Mouse (Mus musculus) MEL (cell line): ENCODE results near the gene Vrk3. TPM values are rescaled to one million over a fixed set of nuclear protein-coding genes. Genes with fewer than 3 reads are reported as not detected.
"Not testable (repeated sequence)": the region's sequence is repeated elsewhere in the genome, so short reads cannot be mapped to it uniquely, and the experiment has no call there.

Source experiments
- DNase-seq: peaks from one replicate; pipeline ENCODE4 v3.0.0; 2011; ENCODE audit warnings: low read depth, low spot score
- H3K27ac ChIP-seq: 2 replicates; pipeline ENCODE4 v1.5.1; 2012; ENCODE audit warnings: low read depth, mild to moderate bottlenecking, control low read depth, low read length, moderate library complexity; ENCODE audit not compliant: control insufficient read depth
- H3K27me3 ChIP-seq, 2 experiments: fragments of 150-350 bp in 1 of 2; sonication (generic) in 1 of 2; 2 replicates each; pipeline ENCODE4 v1.6.1; 2012; ENCODE audit warnings: low read length in 2 of 2, mild to moderate bottlenecking in 2 of 2, improper control_type of control experiment in 1 of 2, moderate library complexity in 1 of 2; ENCODE audit not compliant: insufficient read depth in 2 of 2, control insufficient read depth in 1 of 2
- H3K36me3 ChIP-seq, 2 experiments: 2 replicates each; pipeline ENCODE4 v1.6.1; 2012 to 2014; ENCODE audit warnings: low read length in 2 of 2, improper control_type of control experiment in 1 of 2, inconsistent platforms in 1 of 2, mild to moderate bottlenecking in 1 of 2; ENCODE audit not compliant: insufficient read depth in 2 of 2, control insufficient read depth in 1 of 2
- H3K4me1 ChIP-seq, 2 experiments: fragments of 150-350 bp in 1 of 2; sonication (generic) in 1 of 2; 2 replicates each; pipeline ENCODE4 v1.6.1; 2012; ENCODE audit warnings: low read length in 2 of 2, improper control_type of control experiment in 1 of 2, mild to moderate bottlenecking in 1 of 2; ENCODE audit not compliant: insufficient read depth in 2 of 2, control insufficient read depth in 1 of 2
- H3K4me3 ChIP-seq, 2 experiments: fragments of 150-350 bp in 1 of 2; sonication (generic) in 1 of 2; 2 replicates each; pipeline ENCODE4 v1.5.1; 2012; ENCODE audit warnings: low read depth in 2 of 2, low read length in 2 of 2, mild to moderate bottlenecking in 2 of 2, moderate library complexity in 2 of 2, control low read depth in 1 of 2, improper control_type of control experiment in 1 of 2; ENCODE audit not compliant: control insufficient read depth in 1 of 2, insufficient read depth in 1 of 2
- H3K79me2 ChIP-seq: 2 replicates; pipeline ENCODE4 v1.6.1; 2012; ENCODE audit warnings: mild to moderate bottlenecking, low read length, moderate library complexity; ENCODE audit not compliant: control insufficient read depth, poor library complexity, insufficient read depth
- H3K9ac ChIP-seq: 2 replicates; pipeline ENCODE4 v1.6.1; 2012; ENCODE audit warnings: low read depth, mild to moderate bottlenecking, control low read depth, low read length, moderate library complexity; ENCODE audit not compliant: control insufficient read depth, poor library complexity, severe bottlenecking
- H3K9me3 ChIP-seq: fragments of 150-350 bp; sonication (generic); replicated peaks from 2 replicates; pipeline ENCODE4 v1.6.1; 2012; ENCODE audit warnings: mild to moderate bottlenecking, low read length, improper control_type of control experiment, moderate library complexity; ENCODE audit not compliant: insufficient read depth
- BHLHE40 ChIP-seq: IDR thresholded peaks from 2 replicates; pipeline ENCODE4 v1.6.1; 2012; ENCODE audit warnings: low read depth, mild to moderate bottlenecking, inconsistent platforms, low read length, improper control_type of control experiment, borderline replicate concordance
- CHD2 ChIP-seq: IDR thresholded peaks from 2 replicates; pipeline ENCODE4 v1.6.1; 2011; ENCODE audit warnings: low read length, improper control_type of control experiment
- CTCF ChIP-seq, 3 experiments: IDR thresholded peaks in 2 of 3; conservative IDR thresholded peaks in 1 of 3; 2 replicates each; pipeline ENCODE4 v1.5.1; 2011 to 2012; ENCODE audit warnings: low read length in 3 of 3, low read depth in 2 of 3, mild to moderate bottlenecking in 2 of 3, improper control_type of control experiment in 1 of 3, inconsistent platforms in 1 of 3, mixed read lengths in 1 of 3, moderate library complexity in 1 of 3; ENCODE audit not compliant: control insufficient read depth in 1 of 3, insufficient read depth in 1 of 3, poor library complexity in 1 of 3, severe bottlenecking in 1 of 3
- ETS1 ChIP-seq: IDR thresholded peaks from 2 replicates; pipeline ENCODE4 v1.6.1; 2012; ENCODE audit warnings: low read depth, mild to moderate bottlenecking, inconsistent platforms, low read length, improper control_type of control experiment, moderate library complexity
- HCFC1 ChIP-seq: IDR thresholded peaks from 2 replicates; pipeline ENCODE4 v1.6.1; 2012; ENCODE audit warnings: low read depth, mild to moderate bottlenecking, inconsistent platforms, low read length, improper control_type of control experiment, moderate library complexity
- MAX ChIP-seq: IDR thresholded peaks from 2 replicates; pipeline ENCODE4 v1.6.1; 2011; ENCODE audit warnings: low read length, improper control_type of control experiment
- MAZ ChIP-seq: IDR thresholded peaks from 2 replicates; pipeline ENCODE4 v1.6.1; 2012; ENCODE audit warnings: low read depth, mild to moderate bottlenecking, inconsistent platforms, low read length, improper control_type of control experiment
- MEF2A ChIP-seq: IDR thresholded peaks from 2 replicates; pipeline ENCODE4 v1.6.1; 2014; ENCODE audit warnings: low read depth, mild to moderate bottlenecking, inconsistent platforms, low read length, improper control_type of control experiment; ENCODE audit not compliant: poor library complexity, insufficient replicate concordance, severe bottlenecking; ENCODE audit errors: extremely low read depth
- MYC ChIP-seq: IDR thresholded peaks from 2 replicates; pipeline ENCODE4 v1.6.1; 2011; ENCODE audit warnings: low read depth, mild to moderate bottlenecking, low read length, improper control_type of control experiment, moderate library complexity
- POLR2AphosphoS2 ChIP-seq: IDR thresholded peaks from 2 replicates; pipeline ENCODE4 v1.6.1; 2011; ENCODE audit warnings: low read length, improper control_type of control experiment
- RAD21 ChIP-seq: IDR thresholded peaks from 2 replicates; pipeline ENCODE4 v1.6.1; 2011; ENCODE audit warnings: mild to moderate bottlenecking, low read depth, low read length, improper control_type of control experiment
- SMC3 ChIP-seq: IDR thresholded peaks from 2 replicates; pipeline ENCODE4 v1.6.1; 2011; ENCODE audit warnings: low read depth, low read length, improper control_type of control experiment
- TCF12 ChIP-seq: IDR thresholded peaks from 2 replicates; pipeline ENCODE4 v1.6.1; 2014; ENCODE audit warnings: low read depth, mild to moderate bottlenecking, inconsistent platforms, low read length, improper control_type of control experiment, moderate library complexity
- ZC3H11A ChIP-seq: IDR thresholded peaks from 2 replicates; pipeline ENCODE4 v1.6.1; 2012; ENCODE audit warnings: low read depth, mild to moderate bottlenecking, inconsistent platforms, low read length, improper control_type of control experiment
- ZMIZ1 ChIP-seq: IDR thresholded peaks from 2 replicates; pipeline ENCODE4 v1.6.1; 2012; ENCODE audit warnings: low read depth, mild to moderate bottlenecking, inconsistent platforms, low read length, improper control_type of control experiment, moderate library complexity
- ZNF384 ChIP-seq: IDR thresholded peaks from 2 replicates; pipeline ENCODE4 v1.6.1; 2012; ENCODE audit warnings: low read depth, mild to moderate bottlenecking, inconsistent platforms, low read length, improper control_type of control experiment
- polyA plus RNA-seq, 2 experiments: library from polyadenylated mRNA; stranded (reverse) in 1 of 2; unstranded in 1 of 2; fragments of >175 nt in 1 of 2; fragments of >200 nt in 1 of 2; gene quantifications; 2 replicates each; pipeline versions ENCODE4 v1.2.1 to v1.2.4; 2012; ENCODE audit warnings: low replicate concordance in 2 of 2, low read depth in 1 of 2; ENCODE audit not compliant: insufficient read length in 2 of 2, insufficient read depth in 1 of 2, missing spikeins in 1 of 2
- total RNA-seq: library from RNA; depleted of rRNA; stranded (reverse); fragments of 300-350 nt; gene quantifications from 2 replicates; pipeline ENCODE4 v1.2.3, GENCODE M21; 2012

Gene Vrk3
- total and polyA plus RNA-seq, 3 experiments = 24.9 to 55.6 TPM; not detected in 1

DNA sequence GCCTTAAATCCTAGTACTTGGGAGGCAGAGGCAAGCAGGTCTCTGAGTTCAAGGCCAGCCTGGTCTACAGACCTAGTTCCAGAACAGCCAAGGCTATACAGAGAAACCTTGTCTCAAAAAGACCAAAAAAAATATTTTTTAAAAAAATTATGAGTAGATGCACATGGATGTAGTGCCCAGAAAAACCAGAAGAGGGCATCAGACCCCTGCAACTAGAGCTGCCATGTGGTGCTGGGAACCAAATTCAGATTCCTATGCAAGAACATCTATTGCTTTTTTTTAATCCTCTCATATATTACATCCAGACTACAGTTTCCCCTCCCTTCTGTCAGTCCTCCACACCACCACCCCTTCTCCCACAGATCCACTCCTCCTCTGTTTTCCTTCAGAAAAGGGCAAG, 41.9 kb upstream of the Vrk3 start:
- no peak overlapping the region for H3K9ac ChIP-seq
- H3K27me3 ChIP-seq = no peaks in the 10 kb centered on the region; a peak in 1 of 4 replicates
- no peaks in the 10 kb centered on the region for H3K36me3 ChIP-seq
- TF ChIP-seq MYC (0 out of 2 replicates have a peak, but pooled peaks have one; percentile 36), CTCF (IDR thresholded peaks at IDR 0.05 in 2 of 3, conservative IDR thresholded peaks at IDR 0.05 in 1 of 3; ENCODE audit: control insufficient read depth in 1 of 3, insufficient read depth in 1 of 3, low read depth in 2 of 3, low read length in 3 of 3, poor library complexity in 1 of 3, severe bottlenecking in 1 of 3) (peak in 2 of 3 experiments; percentile 23 to 26; a peak in 3 of 6 replicates), POLR2AphosphoS2 (no peak), ZNF384 (0 out of 2 replicates have a peak, but pooled peaks have one; percentile 6), RAD21 (peak; percentile 38), MAZ (no peak), SMC3 (peak; percentile 30)
- H3K79me2 ChIP-seq = no peaks in the 10 kb centered on the region
- H3K4me1 ChIP-seq = no peaks in the 10 kb centered on the region
- H3K9me3 ChIP-seq = no peaks in the 10 kb centered on the region
- no peak overlapping the region for H3K27ac ChIP-seq
- peak; percentile 24 for DNase-seq
- no peak overlapping the region for H3K4me3 ChIP-seq

DNA sequence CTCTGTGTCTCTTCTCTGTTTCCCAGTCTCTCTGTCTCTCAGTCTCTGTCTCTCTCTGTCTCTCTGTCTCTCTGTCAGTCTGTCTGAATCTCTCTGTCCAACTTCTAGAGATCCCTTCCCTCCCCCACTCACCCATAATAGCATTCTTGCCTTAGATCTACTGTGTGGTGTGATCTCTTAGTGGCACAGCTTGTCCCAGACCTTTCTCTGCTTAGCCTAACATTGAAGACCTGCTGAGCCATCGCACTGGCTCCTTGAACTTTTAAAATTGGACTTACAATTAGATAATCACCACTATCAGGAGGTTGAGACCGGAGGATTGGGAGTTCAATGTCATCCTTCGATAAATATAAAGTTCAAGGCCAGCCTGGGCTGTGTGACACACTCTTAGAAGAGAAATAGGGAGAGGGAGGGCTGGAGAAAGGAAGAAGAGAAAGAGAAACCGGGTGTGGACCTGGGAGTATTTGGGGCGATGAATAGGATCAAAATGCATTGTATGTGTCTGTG, 41.0 kb upstream of the Vrk3 start:
- H3K9ac ChIP-seq = no peak overlapping the region
- no peaks in the 10 kb centered on the region for H3K36me3 ChIP-seq
- H3K9me3 ChIP-seq = no peaks in the 10 kb centered on the region
- no peak overlapping the region for H3K27ac ChIP-seq
- no peak for TF ChIP-seq BHLHE40
- no peak for TF ChIP-seq TCF12
- TF ChIP-seq CTCF (IDR thresholded peaks at IDR 0.05 in 2 of 3, conservative IDR thresholded peaks at IDR 0.05 in 1 of 3; ENCODE audit: control insufficient read depth in 1 of 3, insufficient read depth in 1 of 3, low read depth in 2 of 3, low read length in 3 of 3, poor library complexity in 1 of 3, severe bottlenecking in 1 of 3) = no peak
- no peak for TF ChIP-seq MAX
- no peak for TF ChIP-seq ZMIZ1
- no peak for TF ChIP-seq HCFC1
- TF ChIP-seq ZC3H11A = no peak
- TF ChIP-seq POLR2AphosphoS2 = no peak
- TF ChIP-seq CHD2 = no peak
- TF ChIP-seq MEF2A = no peak
- no peak for TF ChIP-seq ETS1
- H3K79me2 ChIP-seq = no peaks in the 10 kb centered on the region
- H3K4me3 ChIP-seq = no peak overlapping the region
- no peaks in the 10 kb centered on the region for H3K4me1 ChIP-seq
- no peaks in the 10 kb centered on the region; a peak in 1 of 4 replicates for H3K27me3 ChIP-seq
- no peak for DNase-seq

- H3K4me3 ChIP-seq, H3K9me3 ChIP-seq, DNase-seq, H3K36me3 ChIP-seq, H3K79me2 ChIP-seq, H3K4me1 ChIP-seq, H3K27me3 ChIP-seq, H3K27ac ChIP-seq, H3K9ac ChIP-seq: not testable (repeated sequence)
Measured at GRCm38 (mm10) chr7:44708093-44708492, 40.1 kb upstream of the Vrk3 start.
